Mouse (Mus musculus) MEL (cell line): ENCODE measurements at regions not wholly inside any gene's neighbourhood (a gene's known extent, or its start where the extent isn't known, plus 50 kb on each side); places are given as distances from the start of the nearest gene placed in this dataset.

Experiments used
- DNase-seq: peaks from one replicate; pipeline ENCODE4 v3.0.0; 2011; ENCODE audit warnings: low read depth, low spot score
- H3K27ac ChIP-seq: 2 replicates; pipeline ENCODE4 v1.5.1; 2012; ENCODE audit warnings: low read depth, mild to moderate bottlenecking, control low read depth, low read length, moderate library complexity; ENCODE audit not compliant: control insufficient read depth
- H3K27me3 ChIP-seq, 2 experiments: fragments of 150-350 bp in 1 of 2; sonication (generic) in 1 of 2; 2 replicates each; pipeline ENCODE4 v1.6.1; 2012; ENCODE audit warnings: low read length in 2 of 2, mild to moderate bottlenecking in 2 of 2, improper control_type of control experiment in 1 of 2, moderate library complexity in 1 of 2; ENCODE audit not compliant: insufficient read depth in 2 of 2, control insufficient read depth in 1 of 2
- H3K36me3 ChIP-seq, 2 experiments: 2 replicates each; pipeline ENCODE4 v1.6.1; 2012 to 2014; ENCODE audit warnings: low read length in 2 of 2, improper control_type of control experiment in 1 of 2, inconsistent platforms in 1 of 2, mild to moderate bottlenecking in 1 of 2; ENCODE audit not compliant: insufficient read depth in 2 of 2, control insufficient read depth in 1 of 2
- H3K4me1 ChIP-seq, 2 experiments: fragments of 150-350 bp in 1 of 2; sonication (generic) in 1 of 2; 2 replicates each; pipeline ENCODE4 v1.6.1; 2012; ENCODE audit warnings: low read length in 2 of 2, improper control_type of control experiment in 1 of 2, mild to moderate bottlenecking in 1 of 2; ENCODE audit not compliant: insufficient read depth in 2 of 2, control insufficient read depth in 1 of 2
- H3K4me3 ChIP-seq, 2 experiments: fragments of 150-350 bp in 1 of 2; sonication (generic) in 1 of 2; 2 replicates each; pipeline ENCODE4 v1.5.1; 2012; ENCODE audit warnings: low read depth in 2 of 2, low read length in 2 of 2, mild to moderate bottlenecking in 2 of 2, moderate library complexity in 2 of 2, control low read depth in 1 of 2, improper control_type of control experiment in 1 of 2; ENCODE audit not compliant: control insufficient read depth in 1 of 2, insufficient read depth in 1 of 2
- H3K79me2 ChIP-seq: 2 replicates; pipeline ENCODE4 v1.6.1; 2012; ENCODE audit warnings: mild to moderate bottlenecking, low read length, moderate library complexity; ENCODE audit not compliant: control insufficient read depth, poor library complexity, insufficient read depth
- H3K9ac ChIP-seq: 2 replicates; pipeline ENCODE4 v1.6.1; 2012; ENCODE audit warnings: low read depth, mild to moderate bottlenecking, control low read depth, low read length, moderate library complexity; ENCODE audit not compliant: control insufficient read depth, poor library complexity, severe bottlenecking
- H3K9me3 ChIP-seq: fragments of 150-350 bp; sonication (generic); replicated peaks from 2 replicates; pipeline ENCODE4 v1.6.1; 2012; ENCODE audit warnings: mild to moderate bottlenecking, low read length, improper control_type of control experiment, moderate library complexity; ENCODE audit not compliant: insufficient read depth
- BHLHE40 ChIP-seq: IDR thresholded peaks from 2 replicates; pipeline ENCODE4 v1.6.1; 2012; ENCODE audit warnings: low read depth, mild to moderate bottlenecking, inconsistent platforms, low read length, improper control_type of control experiment, borderline replicate concordance
- CHD2 ChIP-seq: IDR thresholded peaks from 2 replicates; pipeline ENCODE4 v1.6.1; 2011; ENCODE audit warnings: low read length, improper control_type of control experiment
- CTCF ChIP-seq, 3 experiments: IDR thresholded peaks in 2 of 3; conservative IDR thresholded peaks in 1 of 3; 2 replicates each; pipeline ENCODE4 v1.5.1; 2011 to 2012; ENCODE audit warnings: low read length in 3 of 3, low read depth in 2 of 3, mild to moderate bottlenecking in 2 of 3, improper control_type of control experiment in 1 of 3, inconsistent platforms in 1 of 3, mixed read lengths in 1 of 3, moderate library complexity in 1 of 3; ENCODE audit not compliant: control insufficient read depth in 1 of 3, insufficient read depth in 1 of 3, poor library complexity in 1 of 3, severe bottlenecking in 1 of 3
- GABPA ChIP-seq: IDR thresholded peaks from 2 replicates; pipeline ENCODE4 v1.6.1; 2012; ENCODE audit warnings: low read depth, mild to moderate bottlenecking, inconsistent platforms, low read length, improper control_type of control experiment, moderate library complexity
- GATA1 ChIP-seq: IDR thresholded peaks from 2 replicates; pipeline ENCODE4 v1.6.1; 2011; ENCODE audit warnings: low read depth, low read length, improper control_type of control experiment
- JUND ChIP-seq: IDR thresholded peaks from 2 replicates; pipeline ENCODE4 v1.6.1; 2011; ENCODE audit warnings: low read depth, mild to moderate bottlenecking, improper control_type of control experiment, low read length
- KAT2A ChIP-seq: conservative IDR thresholded peaks from 2 replicates; pipeline ENCODE4 v1.6.1; 2012; ENCODE audit warnings: low read depth, low read length, improper control_type of control experiment, inconsistent platforms
- MAX ChIP-seq: IDR thresholded peaks from 2 replicates; pipeline ENCODE4 v1.6.1; 2011; ENCODE audit warnings: low read length, improper control_type of control experiment
- MAZ ChIP-seq: IDR thresholded peaks from 2 replicates; pipeline ENCODE4 v1.6.1; 2012; ENCODE audit warnings: low read depth, mild to moderate bottlenecking, inconsistent platforms, low read length, improper control_type of control experiment
- MEF2A ChIP-seq: IDR thresholded peaks from 2 replicates; pipeline ENCODE4 v1.6.1; 2014; ENCODE audit warnings: low read depth, mild to moderate bottlenecking, inconsistent platforms, low read length, improper control_type of control experiment; ENCODE audit not compliant: poor library complexity, insufficient replicate concordance, severe bottlenecking; ENCODE audit errors: extremely low read depth
- MXI1 ChIP-seq: IDR thresholded peaks from 2 replicates; pipeline ENCODE4 v1.6.1; 2011; ENCODE audit warnings: mild to moderate bottlenecking, low read depth, low read length, improper control_type of control experiment
- NRF1 ChIP-seq: IDR thresholded peaks from 2 replicates; pipeline ENCODE4 v1.6.1; 2014; ENCODE audit warnings: low read depth, mild to moderate bottlenecking, inconsistent platforms, low read length, improper control_type of control experiment, moderate library complexity; ENCODE audit not compliant: poor library complexity, insufficient read depth, severe bottlenecking
- POLR2A ChIP-seq, 2 experiments: IDR thresholded peaks; 2 replicates each; pipeline ENCODE4 v1.6.1; 2011 to 2012; ENCODE audit warnings: low read length in 2 of 2, mild to moderate bottlenecking in 2 of 2, control low read depth in 1 of 2, improper control_type of control experiment in 1 of 2, low read depth in 1 of 2, moderate library complexity in 1 of 2; ENCODE audit not compliant: control insufficient read depth in 1 of 2, insufficient read depth in 1 of 2, poor library complexity in 1 of 2
- POLR2AphosphoS2 ChIP-seq: IDR thresholded peaks from 2 replicates; pipeline ENCODE4 v1.6.1; 2011; ENCODE audit warnings: low read length, improper control_type of control experiment
- POLR2AphosphoS5 ChIP-seq: IDR thresholded peaks from 2 replicates; pipeline ENCODE4 v1.6.1; 2012; ENCODE audit warnings: low read depth, borderline replicate concordance, mild to moderate bottlenecking, inconsistent platforms, low read length, moderate library complexity, mixed read lengths
- SMC3 ChIP-seq: IDR thresholded peaks from 2 replicates; pipeline ENCODE4 v1.6.1; 2011; ENCODE audit warnings: low read depth, low read length, improper control_type of control experiment
- TBP ChIP-seq: IDR thresholded peaks from 2 replicates; pipeline ENCODE4 v1.8.0; 2011; ENCODE audit warnings: low read depth, low read length, improper control_type of control experiment
- USF1 ChIP-seq: IDR thresholded peaks from 2 replicates; pipeline ENCODE4 v1.6.1; 2014; ENCODE audit warnings: low read depth, mild to moderate bottlenecking, inconsistent platforms, low read length, improper control_type of control experiment, moderate library complexity
- ZC3H11A ChIP-seq: IDR thresholded peaks from 2 replicates; pipeline ENCODE4 v1.6.1; 2012; ENCODE audit warnings: low read depth, mild to moderate bottlenecking, inconsistent platforms, low read length, improper control_type of control experiment
- ZNF384 ChIP-seq: IDR thresholded peaks from 2 replicates; pipeline ENCODE4 v1.6.1; 2012; ENCODE audit warnings: low read depth, mild to moderate bottlenecking, inconsistent platforms, low read length, improper control_type of control experiment

- no peaks in the 10 kb centered on the region; a peak in 1 of 4 replicates for H3K36me3 ChIP-seq
- no peaks in the 10 kb centered on the region for H3K27me3 ChIP-seq
- TF ChIP-seq GABPA: no peak
- TF ChIP-seq NRF1: no peak
- TF ChIP-seq SMC3: no peak
- TF ChIP-seq POLR2A (IDR thresholded peaks at IDR 0.05; ENCODE audit: control insufficient read depth in 1 of 2, insufficient read depth in 1 of 2, low read depth in 1 of 2, low read length in 2 of 2, poor library complexity in 1 of 2): no peak
- TF ChIP-seq POLR2AphosphoS5: no peak
- no peak for TF ChIP-seq KAT2A
- TF ChIP-seq ZC3H11A: no peak
- TF ChIP-seq MXI1: no peak
- TF ChIP-seq BHLHE40: no peak
- no peak for TF ChIP-seq GATA1
- no peak for TF ChIP-seq CTCF (IDR thresholded peaks at IDR 0.05 in 2 of 3, conservative IDR thresholded peaks at IDR 0.05 in 1 of 3; ENCODE audit: control insufficient read depth in 1 of 3, insufficient read depth in 1 of 3, low read depth in 2 of 3, low read length in 3 of 3, poor library complexity in 1 of 3, severe bottlenecking in 1 of 3)
- TF ChIP-seq MAZ: no peak
- no peak for TF ChIP-seq USF1
- TF ChIP-seq POLR2AphosphoS2: no peak
- no peak for TF ChIP-seq MEF2A
- TF ChIP-seq, all 39 proteins: peak for 0
- no peak overlapping the region for H3K9ac ChIP-seq
- no peak for DNase-seq
- no peak overlapping the region for H3K27ac ChIP-seq
- H3K4me3 ChIP-seq: no peak overlapping the region
- no peaks in the 10 kb centered on the region for H3K4me1 ChIP-seq
- H3K79me2 ChIP-seq: no peaks in the 10 kb centered on the region
- H3K9me3 ChIP-seq: no peaks in the 10 kb centered on the region
These were observed 453.1 kb upstream of the Agtr1b start for GRCm38 (mm10) chr3:20820047-20820446.

DNA sequence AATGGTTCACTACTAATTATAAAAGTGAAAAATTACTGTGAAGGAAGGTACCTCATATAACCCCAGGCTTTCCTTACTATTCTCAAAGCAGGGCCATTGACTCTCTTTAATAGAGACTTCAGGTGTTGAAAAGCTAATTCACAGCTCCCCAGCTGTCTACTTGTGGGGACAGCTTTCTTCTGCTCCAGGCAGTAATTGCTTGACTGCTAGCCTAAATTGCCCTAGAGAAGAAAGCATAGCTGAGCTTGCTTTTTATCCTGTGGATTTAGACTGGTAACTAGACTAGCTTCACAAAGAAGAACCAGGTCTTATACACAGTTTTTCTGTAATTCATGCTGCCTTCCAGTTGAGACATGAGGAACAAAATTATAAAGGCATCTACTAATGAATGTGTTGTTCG lies 452.6 kb upstream of the Agtr1b start:
- no peaks in the 10 kb centered on the region for H3K79me2 ChIP-seq
- TF ChIP-seq ZC3H11A (no peak), JUND (no peak), MEF2A (no peak), ZNF384 (no peak), POLR2AphosphoS5 (no peak), MXI1 (no peak), TBP (no peak), CHD2 (no peak), MAX (no peak)

More for the DNA sequence above, 452.6 kb upstream of the Agtr1b start:
- no peaks in the 10 kb centered on the region for H3K4me1 ChIP-seq
- H3K9me3 ChIP-seq: no peaks in the 10 kb centered on the region
- no peaks in the 10 kb centered on the region for H3K27me3 ChIP-seq
- no peak overlapping the region for H3K27ac ChIP-seq
- no peak overlapping the region for H3K9ac ChIP-seq
- no peak for DNase-seq
- H3K4me3 ChIP-seq: no peak overlapping the region
- no peaks in the 10 kb centered on the region; a peak in 1 of 4 replicates for H3K36me3 ChIP-seq
